Mouse (Mus musculus) bone marrow, adult 2 months (tissue): Measurements from ENCODE around the gene Snrnp48.

ENCODE experiments used
- CTCF ChIP-seq: fragments of 200-500 bp; IDR thresholded peaks from 2 replicates; pipeline ENCODE4 v1.5.1; 2011; ENCODE audit warnings: low read length, control low read depth; ENCODE audit not compliant: control insufficient read depth, insufficient read depth
- POLR2A ChIP-seq: fragments of 200-500 bp; IDR thresholded peaks from 2 replicates; pipeline ENCODE4 v1.6.1; 2011; ENCODE audit warnings: low read depth, mild to moderate bottlenecking, control low read depth, low read length, borderline replicate concordance; ENCODE audit not compliant: control insufficient read depth

- TF ChIP-seq CTCF (no peak), POLR2A (no peak)
These were observed 6.4 kb downstream of the Snrnp48 start for GRCm38 (mm10) chr13:38211122-38211521.
